Mouse (Mus musculus): ENCODE measurements around the gene Rab3gap1.
A peak's percentile ranks its signal among the peaks of the same experiment; 100 is the strongest.

GRCm38 (mm10) chr1:127868300-127869261 lies at the start of gene Rab3gap1:
- TF ChIP-seq POLR2A (IDR thresholded peaks at IDR 0.05; ENCODE audit: low read depth, low read length) (peak; percentile 98), EP300 (IDR thresholded peaks at IDR 0.05; ENCODE audit: low read length) (no peak), UBTF (IDR thresholded peaks at IDR 0.05; ENCODE audit: low read depth, low read length) (no peak), HCFC1 (IDR thresholded peaks at IDR 0.05; ENCODE audit: low read depth, low read length) (peak; percentile 78), USF1 (IDR thresholded peaks at IDR 0.05; ENCODE audit: low read depth, low read length) (no peak), KAT2A (IDR thresholded peaks at IDR 0.05; ENCODE audit: insufficient replicate concordance, low read length) (peak; percentile 77; the same call in 1 of the 2 replicates), E2F4 (IDR thresholded peaks at IDR 0.05; ENCODE audit: insufficient replicate concordance, low read depth, low read length) (0 out of 2 replicates have a peak, but pooled peaks have one; percentile 52), IRF4 (IDR thresholded peaks at IDR 0.05; ENCODE audit: low read depth, low read length) (0 out of 2 replicates have a peak, but pooled peaks have one; percentile 11), CTCF (conservative IDR thresholded peaks at IDR 0.05 in 1 of 2, IDR thresholded peaks at IDR 0.05 in 1 of 2; ENCODE audit: low read depth in 2 of 2, low read length in 2 of 2) (no peak), CHD1 (IDR thresholded peaks at IDR 0.05; ENCODE audit: low read depth, low read length) (no peak), GABPA (IDR thresholded peaks at IDR 0.05; ENCODE audit: insufficient replicate concordance, low read depth, low read length) (no peak), SMC3 (IDR thresholded peaks at IDR 0.05; ENCODE audit: low read depth, low read length) (no peak), RCOR1 (conservative IDR thresholded peaks at IDR 0.05; ENCODE audit: low read depth, low read length) (no peak)
